Mouse (Mus musculus) embryonic fibroblast, embryonic 13.5 days (primary cell): Measurements from ENCODE around the gene Fcmr.

Experiments
- CTCF ChIP-seq: IDR thresholded peaks from 2 replicates; pipeline ENCODE4 v1.5.1; 2011; ENCODE audit warnings: mild to moderate bottlenecking, control low read depth, low read length, moderate library complexity, borderline replicate concordance; ENCODE audit not compliant: insufficient read depth
- POLR2A ChIP-seq: IDR thresholded peaks from 2 replicates; pipeline ENCODE4 v1.6.1; 2011; ENCODE audit warnings: low read depth, mild to moderate bottlenecking, control low read depth, low read length, moderate library complexity

GRCm38 (mm10) chr1:130849530-130850214, 15.8 kb upstream of the Fcmr start:
- TF ChIP-seq CTCF, result no peak
- TF ChIP-seq POLR2A, result no peak
